ENCODE assay signal across 8 mouse cellular contexts in the genomic region with DNA sequence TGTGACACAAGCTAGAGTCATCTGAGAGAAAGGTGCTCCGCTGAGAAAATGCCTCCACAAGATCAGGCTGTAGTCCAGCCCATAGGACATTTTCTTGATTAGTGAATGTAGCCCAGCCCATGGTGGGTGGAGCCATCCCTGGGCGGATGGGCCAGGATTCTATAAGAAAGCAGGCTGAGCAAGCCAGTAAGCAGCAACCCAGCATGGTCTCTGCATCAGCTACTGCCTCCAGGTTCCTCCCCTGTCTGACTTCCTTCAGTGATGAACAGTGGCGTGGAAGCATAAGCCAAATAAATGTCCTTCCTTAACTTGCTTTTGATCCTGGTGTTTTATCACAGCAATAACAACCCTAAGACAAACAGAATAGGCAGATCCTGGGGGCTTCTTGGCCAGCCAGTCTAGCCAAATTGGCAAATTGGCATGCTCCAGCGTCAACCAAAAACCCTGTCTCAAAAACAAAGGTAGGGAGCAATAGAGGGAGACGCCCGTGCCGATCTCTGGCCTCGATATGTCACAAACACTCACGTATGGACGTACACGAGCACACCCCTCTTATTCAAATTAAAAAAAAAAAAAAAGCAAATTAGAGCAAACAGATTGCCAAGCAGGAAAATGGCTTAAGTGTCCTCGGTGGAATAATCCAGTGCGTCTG. TPM values are rescaled to one million over a fixed set of nuclear protein-coding genes. Genes with fewer than 3 reads are reported as not detected.
DNase-seq lines count a peak whose midpoint lies in the region; ATAC-seq lines count a peak whose summit lies in the region.

No protein-coding gene starts in this region.

- H3K27me3 ChIP-seq in lung, embryonic 15.5 days = no peaks in the 10 kb centered on the region

- intact Hi-C loops in left cerebral cortex, postnatal 36 days (cut with DNase I) = loop anchor here (2.0 to 5.0 kb wide), 2 partner anchors 42 to 104 kb away; a partner anchor contains a TSS

- peaks cover 14% of the 10 kb centered on the region for H3K36me3 ChIP-seq in lung, embryonic 15.5 days

- no peak for ATAC-seq in lung, embryonic 15.5 days (ENCODE audit: borderline replicate concordance, extremely low read depth, low FRiP score, low TSS enrichment)

- peaks cover 21% of the 10 kb centered on the region for H3K4me1 ChIP-seq in lung, embryonic 15.5 days

- DNase-seq in lung, postnatal 25 days (ENCODE audit: low spot score) = no peak
- DNase-seq in cerebellum, postnatal 10 days = peak; percentile 65 to 69
- peak; percentile 29 to 47 for DNase-seq in frontal cortex, postnatal 14 days (ENCODE audit: low spot score in 2 of 2)
- DNase-seq in left cerebral cortex, postnatal 36 days (ENCODE audit: low spot score in 2 of 2) = peak; percentile 59 to 64
- DNase-seq in neural tube, embryonic 10.5 days (ENCODE audit: extremely low spot score, low spot score) = peak; percentile 41
- no peak for DNase-seq in gastrocnemius, postnatal 25 days
- DNase-seq in natural killer cell, adult 2 months (ENCODE audit: low spot score in 2 of 2) = no peak

- H3K9me3 ChIP-seq in lung, embryonic 15.5 days = no peaks in the 10 kb centered on the region

- 17% methylated on average over 13 of the region's 13 CpGs for WGBS in lung, embryonic 15.5 days

- H3K4me2 ChIP-seq in lung, embryonic 15.5 days = peak overlapping the region; percentile 55

- no peak overlapping the region for H3K27ac ChIP-seq in lung, embryonic 15.5 days

- no peak overlapping the region; the same call in 1 of the 2 replicates for H3K9ac ChIP-seq in lung, embryonic 15.5 days

- peak overlapping the region; percentile 18 for H3K4me3 ChIP-seq in lung, embryonic 15.5 days

RNA-seq across cellular contexts. Expression of a gene that starts 2.0 kb away (rescaled TPM):
- 90.1 and 101 TPM in 2 replicates for polyA plus RNA-seq in lung, embryonic 15.5 days (2015; fragmentation: Nextera tagmentation; extraction: Ambion mirVana)
- 100 to 1,000 TPM; 118 to 119 TPM for total RNA-seq in left cerebral cortex, postnatal 36 days (2021)
- total RNA-seq in gastrocnemius, postnatal 25 days (2021) = 10 to 100 TPM; 11.3 to 13.9 TPM

RNA-seq across cellular contexts. Expression of a gene that starts 42.1 kb away (rescaled TPM):
- polyA plus RNA-seq in lung, embryonic 15.5 days (2015; fragmentation: Nextera tagmentation; extraction: Ambion mirVana) = 2.8 and 3.6 TPM in 2 replicates
- total RNA-seq in left cerebral cortex, postnatal 36 days (2021) = 100 to 1,000 TPM; 116 to 122 TPM
- total RNA-seq in gastrocnemius, postnatal 25 days (2021) = under 1 TPM; 0.78 to 1.00 TPM

RNA-seq across cellular contexts. Expression of a gene that starts 47.8 kb away (rescaled TPM):
- polyA plus RNA-seq in lung, embryonic 15.5 days (2015; fragmentation: Nextera tagmentation; extraction: Ambion mirVana) = 0.05 and 0.07 TPM in 2 replicates
- 100 to 1,000 TPM; 680 to 686 TPM for total RNA-seq in left cerebral cortex, postnatal 36 days (2021)
- total RNA-seq in gastrocnemius, postnatal 25 days (2021) = 1 to 10 TPM; 2.0 to 2.4 TPM

RNA-seq across cellular contexts. Expression of a gene that starts 52.8 kb away (rescaled TPM):
- polyA plus RNA-seq in lung, embryonic 15.5 days (2015; fragmentation: Nextera tagmentation; extraction: Ambion mirVana) = 161 and 175 TPM in 2 replicates
- total RNA-seq in left cerebral cortex, postnatal 36 days (2021) = 10 to 100 TPM; 63.5 to 66.3 TPM
- 10 to 100 TPM; 24.1 to 28.8 TPM for total RNA-seq in gastrocnemius, postnatal 25 days (2021)

RNA-seq across cellular contexts. Expression of a gene that starts 57.5 kb away (rescaled TPM):
- 0.86 and 0.93 TPM in 2 replicates for polyA plus RNA-seq in lung, embryonic 15.5 days (2015; fragmentation: Nextera tagmentation; extraction: Ambion mirVana)
- 1 to 10 TPM; 1.8 to 4.4 TPM for total RNA-seq in left cerebral cortex, postnatal 36 days (2021)
- total RNA-seq in gastrocnemius, postnatal 25 days (2021) = 1 to 10 TPM; 3.3 to 6.5 TPM

Comparison
In these comparisons a context has a peak if more than half of its experiments do, and no peak if none do; other contexts are left out.
1. DNase-seq: peak in cerebellum, postnatal 10 days (2 of 2), frontal cortex, postnatal 14 days (2 of 2), left cerebral cortex, postnatal 36 days (2 of 2) and neural tube, embryonic 10.5 days (single experiment); none in lung, postnatal 25 days (single experiment), gastrocnemius, postnatal 25 days (single experiment) and natural killer cell, adult 2 months (0 of 2).
2. RNA of a gene that starts 2.0 kb away (total RNA-seq): 118 to 119 TPM in left cerebral cortex, postnatal 36 days; 11.3 to 13.9 TPM in gastrocnemius, postnatal 25 days; every median in the first group is over 4 times any median in the second.
3. RNA of a gene that starts 42.1 kb away (total RNA-seq): 116 to 122 TPM in left cerebral cortex, postnatal 36 days; 0.78 to 1.00 TPM in gastrocnemius, postnatal 25 days; every median in the first group is over 10 times any median in the second.
4. RNA of a gene that starts 47.8 kb away (total RNA-seq): 680 to 686 TPM in left cerebral cortex, postnatal 36 days; 2.0 to 2.4 TPM in gastrocnemius, postnatal 25 days; every median in the first group is over 100 times any median in the second.